Mouse (Mus musculus) cerebellum, adult 9-10 months (tissue): ENCODE measurements around the gene Btg2.

Experiments used
- DNase-seq: peaks from one replicate; pipeline ENCODE4 v3.0.0; 2022

The Btg2 gene

DNA sequence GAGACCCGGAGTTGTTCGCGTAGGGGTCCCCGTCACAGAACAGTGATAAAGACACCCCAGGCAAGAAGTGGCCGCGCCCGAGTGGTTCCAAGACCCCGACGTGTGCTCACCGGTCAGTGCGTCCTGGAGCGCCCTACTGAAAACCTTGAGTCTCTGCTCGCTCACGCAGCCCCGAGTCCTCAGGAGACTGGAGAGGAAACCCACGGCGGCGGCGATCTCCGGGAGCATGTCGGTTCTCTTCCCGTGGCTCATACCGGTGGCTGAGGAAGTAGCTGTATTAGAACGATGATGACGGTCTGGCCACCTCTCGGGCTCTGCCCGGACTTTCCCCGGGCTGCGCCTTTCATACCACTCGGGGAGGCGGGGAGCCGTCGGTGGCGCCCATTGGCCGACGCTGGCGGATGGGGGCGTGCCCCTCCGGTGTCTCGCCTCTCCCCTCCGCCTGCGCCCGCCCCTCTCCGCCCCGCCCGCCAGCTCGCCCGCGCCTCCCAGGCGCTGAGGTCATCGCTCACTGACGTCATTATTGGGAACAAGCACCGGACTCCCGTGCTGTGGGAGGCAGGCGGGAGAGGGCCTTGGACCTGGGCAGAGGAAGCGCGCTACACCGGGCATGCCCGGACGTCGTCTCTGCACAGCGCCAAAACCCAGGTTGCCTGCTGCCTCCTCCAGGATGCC lies at the start of gene Btg2:
Btg2 (minus strand) TSS at position 319 of the 675 bp plus-strand sequence.
- peak; percentile 98 for DNase-seq

- DNase-seq: no peak
These were observed 43.3 kb upstream of the Btg2 start for GRCm38 (mm10) chr1:134122195-134122594.

DNA sequence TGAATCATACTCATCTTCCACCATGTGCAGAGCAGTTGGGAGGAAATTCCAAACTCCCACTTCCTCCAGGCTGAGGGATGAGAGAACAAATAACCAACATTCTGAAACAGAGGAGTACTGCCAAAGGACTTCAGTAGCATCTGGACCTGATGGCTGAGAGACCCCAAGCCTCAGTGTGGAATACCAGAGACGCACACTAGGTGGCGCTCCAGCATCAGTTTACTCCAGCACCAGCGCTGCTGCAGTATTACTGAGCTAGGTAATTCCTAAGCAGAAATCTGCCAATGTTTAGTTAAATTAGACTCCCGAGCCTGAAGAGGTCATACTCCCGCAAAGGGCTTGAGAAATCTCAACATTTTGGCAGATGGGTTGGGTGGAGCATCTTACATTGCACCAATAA lies 41.3 kb upstream of the Btg2 start:
- DNase-seq: peak; percentile 89

GRCm38 (mm10) chr1:134117110-134117509 lies 38.2 kb upstream of the Btg2 start:
- no peak for DNase-seq

GRCm38 (mm10) chr1:134115424-134115823 lies 36.5 kb upstream of the Btg2 start:
- no peak for DNase-seq

DNA sequence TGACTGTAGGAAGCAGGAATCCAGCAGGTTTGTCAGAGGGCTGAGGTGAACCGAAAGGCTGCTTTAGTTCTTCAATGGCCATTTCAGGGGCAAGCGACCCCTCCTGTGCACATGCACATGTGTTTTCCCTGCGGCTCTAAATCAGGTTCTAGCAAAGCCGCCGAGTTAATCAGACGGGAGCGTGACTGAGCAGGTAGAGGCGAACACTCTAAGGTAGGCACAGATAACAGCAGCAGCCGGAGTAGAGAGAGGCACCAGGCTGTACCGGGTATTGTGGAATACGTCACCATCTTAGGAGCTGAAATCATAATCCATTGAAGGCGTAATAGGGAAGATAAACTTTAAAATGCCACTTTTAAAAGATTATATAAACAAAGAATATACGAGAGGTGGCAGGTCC lies 35.8 kb upstream of the Btg2 start:
- no peak for DNase-seq

DNA sequence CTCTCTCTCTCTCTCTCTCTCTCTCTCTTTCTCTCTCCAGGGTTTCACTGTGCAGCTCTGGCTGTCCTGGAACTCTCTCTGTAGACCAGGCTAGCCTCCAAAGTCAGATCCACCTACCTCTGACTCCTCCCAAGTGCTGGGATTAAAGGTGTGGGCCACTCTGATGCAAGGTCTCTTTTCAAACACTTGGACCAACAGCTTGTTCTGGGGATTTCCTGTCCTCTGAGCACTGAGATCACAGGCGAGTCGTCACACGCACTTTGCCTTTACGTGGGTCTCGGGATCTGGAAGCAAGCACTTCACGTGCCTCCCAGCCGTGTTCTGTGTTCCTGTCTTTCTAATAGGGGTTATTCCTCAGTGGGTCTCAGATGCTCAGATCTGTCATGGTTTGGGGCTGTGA lies 35.1 kb upstream of the Btg2 start:
- no peak for DNase-seq

DNA sequence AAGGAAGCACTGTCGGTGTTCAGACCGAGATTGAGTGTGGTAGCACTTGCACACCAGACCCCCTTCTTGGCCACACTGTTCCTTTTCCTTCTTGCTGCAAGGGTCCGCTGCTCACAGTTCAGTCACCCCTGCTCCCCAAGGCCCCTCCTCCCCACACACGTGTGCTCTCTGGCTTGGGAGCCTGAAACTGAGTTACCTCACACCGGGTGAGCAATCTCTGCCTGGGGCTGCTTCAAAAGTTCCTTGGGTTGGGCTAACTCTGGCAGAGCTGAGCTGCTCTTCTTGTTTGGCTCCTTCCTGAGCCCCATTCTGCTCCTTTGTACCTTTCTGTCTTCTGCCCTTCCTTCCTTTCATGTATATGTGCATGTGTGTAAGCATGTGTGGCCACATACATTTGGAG lies 34.6 kb upstream of the Btg2 start:
- DNase-seq: no peak

DNA sequence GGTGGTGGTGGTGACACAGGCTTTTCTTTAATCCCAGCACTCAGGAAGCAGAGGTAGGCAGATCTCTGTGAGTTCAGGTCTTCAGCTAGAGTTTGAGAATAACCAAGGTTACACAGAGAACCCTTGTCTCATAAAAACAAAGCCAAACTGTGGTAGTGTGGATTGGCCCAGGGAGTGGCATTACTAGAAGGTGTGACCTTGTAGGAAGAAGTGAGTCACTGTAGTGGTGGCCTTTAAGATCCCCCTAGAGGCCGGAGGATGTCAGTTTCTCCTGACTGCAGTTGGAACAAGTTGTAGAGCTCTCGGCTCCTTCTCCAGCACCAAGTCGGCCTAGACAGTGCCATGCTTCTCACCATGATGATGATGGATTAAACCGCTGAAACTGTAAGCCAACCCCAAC lies 32.1 kb upstream of the Btg2 start, which contains the start of gene Chit1:
Chit1 (plus strand) TSS at position 264 of the 400 bp plus-strand sequence.
- DNase-seq: no peak

- DNase-seq: no peak
These were observed 31.5 kb upstream of the Btg2 start for GRCm38 (mm10) chr1:134110449-134110848.

GRCm38 (mm10) chr1:134110015-134110414 lies 31.1 kb upstream of the Btg2 start:
- DNase-seq: no peak

- DNase-seq: no peak
These were observed 28.9 kb upstream of the Btg2 start for GRCm38 (mm10) chr1:134107777-134108176.

GRCm38 (mm10) chr1:134106719-134107118 lies 27.8 kb upstream of the Btg2 start:
- peak; percentile 85 for DNase-seq

DNA sequence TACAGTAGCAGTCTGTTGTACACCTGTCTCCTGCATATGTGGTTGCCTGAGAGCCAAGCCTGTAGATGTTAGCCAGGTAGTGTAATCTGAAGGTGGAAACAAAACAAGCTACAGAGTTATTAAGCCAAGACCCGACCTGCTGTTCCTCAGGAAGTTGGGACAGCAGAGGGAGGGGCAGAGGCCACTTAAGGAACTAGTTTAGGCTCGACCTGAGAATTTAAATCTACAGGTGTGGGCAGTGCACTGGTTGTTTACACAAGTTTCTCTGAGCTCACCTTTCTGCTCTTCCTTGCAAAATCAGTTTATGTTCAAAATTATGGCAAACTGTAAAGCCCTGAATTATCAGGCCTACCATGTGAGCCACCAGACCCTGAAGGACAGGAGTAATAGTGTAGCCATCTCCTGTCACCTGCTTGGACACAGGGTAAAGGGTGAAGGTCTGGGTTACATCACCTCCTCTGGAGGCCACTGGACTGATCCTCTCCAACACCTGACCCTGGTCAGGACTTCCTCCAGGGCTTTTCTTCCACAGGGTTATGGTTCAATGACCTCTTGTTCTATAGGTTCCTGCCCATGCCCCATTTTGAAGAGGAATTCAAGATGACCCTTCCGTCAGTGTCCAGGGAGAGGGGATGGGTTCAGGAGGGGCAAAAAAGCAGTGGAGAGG lies 27.0 kb upstream of the Btg2 start:
- no peak for DNase-seq

- no peak for DNase-seq
These were observed 26.3 kb upstream of the Btg2 start for GRCm38 (mm10) chr1:134105043-134105763.

- DNase-seq: no peak
These were observed 24.9 kb upstream of the Btg2 start for GRCm38 (mm10) chr1:134103861-134104260.

GRCm38 (mm10) chr1:134101593-134101992 lies 22.7 kb upstream of the Btg2 start:
- DNase-seq: no peak

- DNase-seq: no peak
These were observed 22.0 kb upstream of the Btg2 start for GRCm38 (mm10) chr1:134100928-134101327.

GRCm38 (mm10) chr1:134100401-134100800 lies 21.5 kb upstream of the Btg2 start:
- no peak for DNase-seq

GRCm38 (mm10) chr1:134099516-134100235 lies 20.8 kb upstream of the Btg2 start:
- no peak for DNase-seq

- peak; percentile 65 for DNase-seq
These were observed 20.0 kb upstream of the Btg2 start for GRCm38 (mm10) chr1:134098726-134099515.

DNA sequence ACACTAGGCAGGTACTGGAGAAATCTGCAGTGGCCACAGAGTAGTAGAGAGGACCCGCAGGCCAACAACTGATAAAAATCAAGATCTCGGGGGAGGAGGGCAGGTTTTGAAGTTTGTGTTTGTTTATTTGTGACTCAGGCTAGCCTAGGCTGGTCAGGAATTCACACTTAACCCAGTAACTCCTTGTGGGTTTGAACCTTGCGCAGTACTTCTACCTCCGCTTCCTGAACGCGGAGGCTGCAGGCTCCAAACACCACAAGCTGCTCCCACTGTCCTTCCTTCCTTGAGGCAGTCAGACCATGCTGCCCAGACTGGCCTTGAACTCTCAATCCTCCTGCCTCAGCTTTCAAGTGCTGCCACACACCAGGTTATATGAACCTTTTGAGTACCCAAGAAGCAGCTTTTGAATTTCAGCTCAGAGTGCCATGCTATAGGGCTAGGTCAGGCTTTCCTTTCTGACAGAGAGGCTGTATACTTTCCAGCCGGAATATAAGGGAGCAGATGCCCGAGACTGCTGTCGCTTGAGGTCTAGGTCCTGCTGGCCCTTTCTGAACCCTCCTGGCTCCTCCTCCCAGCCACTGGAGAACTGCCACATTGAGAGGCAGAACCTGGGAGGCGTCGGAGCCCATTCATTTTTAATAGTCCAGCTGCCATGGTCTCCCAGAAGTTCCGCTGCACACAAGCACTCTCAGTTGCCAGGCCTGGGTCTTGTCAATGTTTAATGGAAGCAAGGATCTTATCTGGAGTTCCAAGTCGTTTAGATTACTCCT lies 19.2 kb upstream of the Btg2 start:
- no peak for DNase-seq
